Mouse (Mus musculus): ENCODE results near the gene Rbm25. TPM values are rescaled to one million over a fixed set of nuclear protein-coding genes. Genes with fewer than 3 reads are reported as not detected.
A peak's percentile ranks its signal among the peaks of the same experiment; 100 is the strongest.
"Not testable (repeated sequence)": the region's sequence is repeated elsewhere in the genome, so short reads cannot be mapped to it uniquely, and the experiment has no call there.

The Rbm25 gene
- 200 and 229 TPM in 2 replicates for polyA plus RNA-seq (2015; fragmentation: Nextera tagmentation; extraction: Ambion mirVana)

GRCm38 (mm10) chr12:83630936-83631335 is at the start of gene Rbm25:
Gene Rbm25, plus strand, starts transcription at chr12:83631236.
- not testable (repeated sequence) for DNase-seq (ENCODE audit: low spot score)

DNA sequence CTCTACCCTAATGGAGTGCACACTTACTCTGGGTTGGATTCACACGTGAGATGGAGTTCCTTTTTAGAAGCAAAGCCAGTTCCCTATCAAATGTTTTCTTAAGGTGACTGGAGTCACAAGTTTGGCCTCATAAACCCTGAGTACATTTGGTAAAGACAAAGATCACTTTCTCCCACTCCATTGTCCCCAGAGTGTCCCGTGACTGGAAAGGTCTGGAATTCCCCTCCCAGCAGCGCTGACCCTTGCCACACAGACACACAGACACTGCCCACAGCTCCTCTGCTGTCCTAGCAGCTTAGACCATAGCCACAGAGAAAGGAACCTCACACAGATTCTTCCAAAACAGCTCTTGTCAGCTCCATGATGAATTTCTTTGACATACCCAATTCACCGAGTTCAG is 48.9 kb upstream of the Rbm25 start:
- DNase-seq (ENCODE audit: low spot score): no peak

DNA sequence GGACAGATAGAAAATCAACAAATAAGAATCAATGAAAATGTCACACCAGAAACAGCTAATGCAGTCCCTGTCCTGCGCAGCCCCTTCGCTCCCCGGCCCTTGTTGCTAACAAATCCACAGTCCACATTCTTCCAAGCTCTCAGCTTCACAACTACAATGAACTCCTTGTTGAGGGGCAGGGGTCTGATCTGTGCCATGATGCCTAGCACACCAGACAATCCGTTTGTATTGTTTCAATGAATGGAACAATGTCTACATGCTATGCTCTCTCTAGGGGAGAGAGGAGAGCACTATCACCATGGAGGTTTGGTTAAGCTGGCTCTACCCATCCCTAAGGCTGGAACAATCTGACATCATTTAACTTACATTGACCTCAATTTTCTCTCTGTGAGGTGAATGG is 48.3 kb upstream of the Rbm25 start:
- DNase-seq (ENCODE audit: low spot score): no peak

- DNase-seq (ENCODE audit: low spot score): no peak
These were observed 44.4 kb upstream of the Rbm25 start for GRCm38 (mm10) chr12:83586628-83587027.

- no peak for DNase-seq (ENCODE audit: low spot score)
These were observed 39.1 kb upstream of the Rbm25 start for GRCm38 (mm10) chr12:83591754-83592501.

DNA sequence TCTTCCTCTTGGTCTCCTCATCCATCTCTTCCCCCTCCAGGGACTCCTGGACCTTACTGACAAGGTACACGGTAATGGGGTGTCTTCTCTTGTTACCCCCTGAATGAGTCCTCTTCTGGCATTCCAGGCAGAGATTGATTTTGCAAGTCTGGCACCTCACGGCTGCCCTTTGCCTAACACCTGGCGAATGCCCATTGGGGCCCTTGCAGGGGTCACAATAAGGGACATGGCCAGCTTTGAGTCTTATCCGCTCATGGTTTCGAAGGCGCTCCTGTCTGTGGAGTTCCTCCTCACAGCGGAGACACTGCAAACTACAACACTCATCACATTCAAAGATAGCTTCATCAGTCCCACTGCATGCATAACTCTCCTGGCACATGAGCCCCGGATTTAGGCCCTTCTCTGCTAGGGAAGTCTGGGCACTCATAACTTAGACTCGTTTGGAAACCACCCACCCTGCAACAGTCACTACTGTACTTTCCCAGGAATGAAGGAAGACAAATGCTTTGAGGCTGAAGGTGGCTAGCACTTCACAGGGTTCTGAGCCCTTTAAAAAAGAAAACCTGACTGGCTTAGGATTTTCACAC is 36.5 kb upstream of the Rbm25 start:
- DNase-seq (ENCODE audit: low spot score): no peak

- no peak for DNase-seq (ENCODE audit: low spot score)
These were observed 34.7 kb upstream of the Rbm25 start for GRCm38 (mm10) chr12:83596191-83596954.

GRCm38 (mm10) chr12:83597025-83597501 is 34.0 kb upstream of the Rbm25 start, which contains the start of gene Zfyve1:
Gene Zfyve1, minus strand, starts transcription at chr12:83597222.
- peak; percentile 95 for DNase-seq (ENCODE audit: low spot score)

GRCm38 (mm10) chr12:83597881-83598280 is 33.2 kb upstream of the Rbm25 start:
- no peak for DNase-seq (ENCODE audit: low spot score)

- no peak for DNase-seq (ENCODE audit: low spot score)
These were observed 28.8 kb upstream of the Rbm25 start for GRCm38 (mm10) chr12:83602285-83602684.

- DNase-seq (ENCODE audit: low spot score): not testable (repeated sequence)
These were observed 24.6 kb upstream of the Rbm25 start for GRCm38 (mm10) chr12:83606411-83606810.

- no peak for DNase-seq (ENCODE audit: low spot score)
These were observed 13.8 kb upstream of the Rbm25 start for GRCm38 (mm10) chr12:83617261-83617660.

GRCm38 (mm10) chr12:83618981-83619380 is 12.1 kb upstream of the Rbm25 start:
- DNase-seq (ENCODE audit: low spot score): no peak

DNA sequence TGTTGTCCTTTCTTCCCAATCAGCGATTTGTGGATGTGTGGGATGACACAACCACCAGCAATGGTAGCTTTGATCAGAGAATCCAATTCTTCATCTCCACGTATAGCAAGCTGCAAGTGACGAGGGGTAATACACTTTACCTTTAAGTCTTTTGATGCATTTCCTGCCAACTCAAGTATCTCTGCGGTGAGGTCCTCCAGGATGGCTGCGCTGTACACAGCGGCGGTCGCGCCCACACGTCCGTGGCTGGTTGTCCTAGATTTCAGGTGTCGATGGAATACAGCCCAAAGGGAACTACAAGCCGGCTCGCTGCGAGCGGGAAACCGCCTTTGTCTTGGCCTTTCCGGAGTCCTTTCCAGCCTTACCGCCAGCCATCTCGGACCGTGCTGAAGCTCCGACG is 10.3 kb upstream of the Rbm25 start:
- peak; percentile 8 for DNase-seq (ENCODE audit: low spot score)

GRCm38 (mm10) chr12:83622031-83622755 is 8.8 kb upstream of the Rbm25 start:
- no peak for DNase-seq (ENCODE audit: low spot score)

DNA sequence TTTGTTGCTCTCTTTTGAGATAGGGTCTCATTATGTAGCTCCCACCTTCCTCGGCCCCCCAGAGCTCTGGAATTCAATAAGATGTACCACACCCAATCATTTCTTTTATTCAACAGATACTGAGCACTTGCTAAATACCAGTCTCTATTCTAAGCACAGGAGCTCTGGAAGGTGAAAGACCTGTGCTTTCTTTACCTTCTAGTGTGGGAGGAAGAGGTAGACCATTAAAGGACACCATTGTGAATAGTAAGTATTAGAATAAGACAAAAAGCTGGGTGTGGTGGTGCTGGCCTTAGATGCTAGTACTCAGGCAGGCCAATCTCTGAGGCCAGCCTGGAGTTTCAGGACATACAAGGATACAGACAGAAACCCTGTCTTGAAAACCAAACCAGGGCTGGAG is 6.7 kb upstream of the Rbm25 start:
- no peak for DNase-seq (ENCODE audit: low spot score)

- peak; percentile 99 for DNase-seq (ENCODE audit: low spot score)
These were observed 975 bp downstream of the Rbm25 start for GRCm38 (mm10) chr12:83631743-83632679.

DNA sequence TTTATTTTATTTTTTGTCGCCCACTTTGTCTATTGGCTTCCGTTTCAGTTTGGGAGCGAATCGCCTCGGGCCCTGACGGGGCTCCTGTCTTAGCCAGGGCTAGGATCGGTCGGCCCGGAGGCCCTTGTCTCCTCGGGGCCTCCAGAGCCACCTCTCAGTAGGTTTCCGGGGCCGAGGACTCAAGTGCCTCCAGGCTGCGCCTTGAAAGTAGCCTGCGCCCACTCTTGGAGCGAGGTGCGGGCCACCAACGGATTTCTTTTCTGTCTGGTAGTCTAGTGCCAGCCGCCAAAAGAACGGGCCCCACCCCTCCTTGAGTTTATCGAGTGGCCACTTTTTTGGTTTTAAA is 1.6 kb downstream of the Rbm25 start:
- peak; percentile 53 for DNase-seq (ENCODE audit: low spot score)

- DNase-seq (ENCODE audit: low spot score): no peak
These were observed 2.8 kb downstream of the Rbm25 start for GRCm38 (mm10) chr12:83633807-83634206.

DNA sequence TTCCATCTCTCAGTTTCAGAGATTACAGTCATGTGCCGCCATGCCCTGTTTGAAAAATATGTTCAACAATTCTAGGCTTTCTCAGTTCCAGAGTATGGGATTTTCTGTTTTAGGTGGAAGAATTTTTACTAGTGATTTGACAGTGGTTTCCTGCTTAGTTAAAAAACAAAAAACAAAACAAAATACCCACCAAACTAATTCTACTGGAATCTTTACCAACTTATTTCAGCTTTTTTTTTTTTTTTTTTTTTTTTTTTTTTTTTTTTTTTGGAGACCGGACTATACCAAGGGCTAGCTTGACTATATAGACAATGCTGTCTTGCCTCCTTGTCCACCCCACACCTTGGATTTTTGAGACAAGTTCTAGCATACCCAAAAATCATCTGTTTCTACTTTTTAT is 10.2 kb downstream of the Rbm25 start:
- DNase-seq (ENCODE audit: low spot score): no peak

Measured in thymus, postnatal 0 days (tissue).